Mouse (Mus musculus): ENCODE measurements around the gene Arhgap35. TPM values are rescaled to one million over a fixed set of nuclear protein-coding genes. Genes with fewer than 3 reads are reported as not detected.

Gene Arhgap35
- polyA plus RNA-seq, 1 experiment: 5.6 TPM

GRCm38 (mm10) chr7:16564491-16564890 lies 50.3 kb downstream of the Arhgap35 start:
- Histone ChIP-seq H3K4me1 (ENCODE audit: control insufficient read depth, insufficient read depth, insufficient read length) (peaks cover 2% of the 10 kb centered on the region; the same call in 1 of the 2 replicates), H3K36me3 (ENCODE audit: control insufficient read depth, insufficient read depth, low read length) (peaks cover 13% of the 10 kb centered on the region; the same call in 1 of the 2 replicates), H3K27ac (ENCODE audit: insufficient read depth, low read length) (no peak overlapping the region), H3K27me3 (ENCODE audit: control insufficient read depth, insufficient read depth, low read length) (no peaks in the 10 kb centered on the region), H3K4me3 (ENCODE audit: extremely low read depth, insufficient read depth, insufficient read length) (no peak overlapping the region)
- no peak for DNase-seq (ENCODE audit: low read depth in 1 of 2, low spot score in 2 of 2)
- 89% methylated on average over 8 of the region's 8 CpGs for WGBS
- TF ChIP-seq CTCF (IDR thresholded peaks at IDR 0.05; ENCODE audit: extremely low read depth, insufficient read depth, insufficient read length, insufficient replicate concordance) (no peak), POLR2A (IDR thresholded peaks at IDR 0.05; ENCODE audit: low read depth, low read length) (no peak)

GRCm38 (mm10) chr7:16557783-16558538 lies 56.8 kb downstream of the Arhgap35 start:
- DNase-seq (ENCODE audit: low read depth in 1 of 2, low spot score in 2 of 2): no peak
- Histone ChIP-seq H3K4me1 (ENCODE audit: control insufficient read depth, insufficient read depth, insufficient read length) (no peaks in the 10 kb centered on the region; the same call in 1 of the 2 replicates), H3K36me3 (ENCODE audit: control insufficient read depth, insufficient read depth, low read length) (peaks cover 3% of the 10 kb centered on the region), H3K4me3 (ENCODE audit: extremely low read depth, insufficient read depth, insufficient read length) (no peak overlapping the region), H3K27ac (ENCODE audit: insufficient read depth, low read length) (no peak overlapping the region), H3K27me3 (ENCODE audit: control insufficient read depth, insufficient read depth, low read length) (no peaks in the 10 kb centered on the region)
- 75% methylated on average over 9 of the region's 9 CpGs for WGBS
- TF ChIP-seq POLR2A (IDR thresholded peaks at IDR 0.05; ENCODE audit: low read depth, low read length) (no peak), CTCF (IDR thresholded peaks at IDR 0.05; ENCODE audit: extremely low read depth, insufficient read depth, insufficient read length, insufficient replicate concordance) (no peak)

GRCm38 (mm10) chr7:16557251-16557650 lies 57.5 kb downstream of the Arhgap35 start:
- DNase-seq (ENCODE audit: low read depth in 1 of 2, low spot score in 2 of 2): no peak
- Histone ChIP-seq H3K27me3 (ENCODE audit: control insufficient read depth, insufficient read depth, low read length) (no peaks in the 10 kb centered on the region), H3K36me3 (ENCODE audit: control insufficient read depth, insufficient read depth, low read length) (peaks cover 2% of the 10 kb centered on the region), H3K4me3 (ENCODE audit: extremely low read depth, insufficient read depth, insufficient read length) (no peak overlapping the region), H3K4me1 (ENCODE audit: control insufficient read depth, insufficient read depth, insufficient read length) (no peaks in the 10 kb centered on the region; the same call in 1 of the 2 replicates), H3K27ac (ENCODE audit: insufficient read depth, low read length) (no peak overlapping the region)
- TF ChIP-seq POLR2A (IDR thresholded peaks at IDR 0.05; ENCODE audit: low read depth, low read length): no peak
- TF ChIP-seq CTCF (IDR thresholded peaks at IDR 0.05; ENCODE audit: extremely low read depth, insufficient read depth, insufficient read length, insufficient replicate concordance): no peak
- WGBS: 91% methylated on average over 4 of the region's 4 CpGs

GRCm38 (mm10) chr7:16554215-16554614 lies 60.6 kb downstream of the Arhgap35 start:
- 86% methylated on average over 3 of the region's 3 CpGs for WGBS
- Histone ChIP-seq H3K4me1 (ENCODE audit: control insufficient read depth, insufficient read depth, insufficient read length) (no peaks in the 10 kb centered on the region; the same call in 1 of the 2 replicates), H3K36me3 (ENCODE audit: control insufficient read depth, insufficient read depth, low read length) (no peaks in the 10 kb centered on the region; the same call in 1 of the 2 replicates), H3K4me3 (ENCODE audit: extremely low read depth, insufficient read depth, insufficient read length) (no peak overlapping the region), H3K27ac (ENCODE audit: insufficient read depth, low read length) (no peak overlapping the region), H3K27me3 (ENCODE audit: control insufficient read depth, insufficient read depth, low read length) (no peaks in the 10 kb centered on the region)
- no peak for DNase-seq (ENCODE audit: low read depth in 1 of 2, low spot score in 2 of 2)
- TF ChIP-seq CTCF (IDR thresholded peaks at IDR 0.05; ENCODE audit: extremely low read depth, insufficient read depth, insufficient read length, insufficient replicate concordance) (no peak), POLR2A (IDR thresholded peaks at IDR 0.05; ENCODE audit: low read depth, low read length) (no peak)

GRCm38 (mm10) chr7:16551581-16551980 lies 63.2 kb downstream of the Arhgap35 start:
- Histone ChIP-seq H3K4me1 (ENCODE audit: control insufficient read depth, insufficient read depth, insufficient read length) (no peaks in the 10 kb centered on the region), H3K4me3 (ENCODE audit: extremely low read depth, insufficient read depth, insufficient read length) (no peak overlapping the region), H3K27me3 (ENCODE audit: control insufficient read depth, insufficient read depth, low read length) (no peaks in the 10 kb centered on the region), H3K36me3 (ENCODE audit: control insufficient read depth, insufficient read depth, low read length) (peaks cover 3% of the 10 kb centered on the region; the same call in 1 of the 2 replicates), H3K27ac (ENCODE audit: insufficient read depth, low read length) (no peak overlapping the region)
- no peak for DNase-seq (ENCODE audit: low read depth in 1 of 2, low spot score in 2 of 2)
- 83% methylated on average over 1 of the region's 1 CpGs for WGBS
- TF ChIP-seq POLR2A (IDR thresholded peaks at IDR 0.05; ENCODE audit: low read depth, low read length) (no peak), CTCF (IDR thresholded peaks at IDR 0.05; ENCODE audit: extremely low read depth, insufficient read depth, insufficient read length, insufficient replicate concordance) (no peak)

GRCm38 (mm10) chr7:16549299-16549698 lies 65.5 kb downstream of the Arhgap35 start:
- DNase-seq (ENCODE audit: low read depth in 1 of 2, low spot score in 2 of 2): no peak
- H3K36me3 ChIP-seq (ENCODE audit: control insufficient read depth, insufficient read depth, low read length): peaks cover 7% of the 10 kb centered on the region
- no peaks in the 10 kb centered on the region for H3K4me1 ChIP-seq (ENCODE audit: control insufficient read depth, insufficient read depth, insufficient read length)
- no peak overlapping the region for H3K4me3 ChIP-seq (ENCODE audit: extremely low read depth, insufficient read depth, insufficient read length)
- no peaks in the 10 kb centered on the region for H3K27me3 ChIP-seq (ENCODE audit: control insufficient read depth, insufficient read depth, low read length)
- TF ChIP-seq POLR2A (IDR thresholded peaks at IDR 0.05; ENCODE audit: low read depth, low read length) (no peak), CTCF (IDR thresholded peaks at IDR 0.05; ENCODE audit: extremely low read depth, insufficient read depth, insufficient read length, insufficient replicate concordance) (no peak)
- 94% methylated on average over 1 of the region's 1 CpGs for WGBS
- H3K27ac ChIP-seq (ENCODE audit: insufficient read depth, low read length): no peak overlapping the region

- DNase-seq (ENCODE audit: low read depth in 1 of 2, low spot score in 2 of 2): no peak
- H3K36me3 ChIP-seq (ENCODE audit: control insufficient read depth, insufficient read depth, low read length): peaks cover 7% of the 10 kb centered on the region
Observed at GRCm38 (mm10) chr7:16544770-16545169, 70.0 kb downstream of the Arhgap35 start.

More at GRCm38 (mm10) chr7:16544770-16545169, 70.0 kb downstream of the Arhgap35 start:
- H3K27me3 ChIP-seq (ENCODE audit: control insufficient read depth, insufficient read depth, low read length): no peaks in the 10 kb centered on the region
- WGBS: 90% methylated on average over 8 of the region's 8 CpGs
- H3K4me1 ChIP-seq (ENCODE audit: control insufficient read depth, insufficient read depth, insufficient read length): no peaks in the 10 kb centered on the region
- no peak overlapping the region for H3K4me3 ChIP-seq (ENCODE audit: extremely low read depth, insufficient read depth, insufficient read length)
- no peak for TF ChIP-seq POLR2A (IDR thresholded peaks at IDR 0.05; ENCODE audit: low read depth, low read length)
- no peak for TF ChIP-seq CTCF (IDR thresholded peaks at IDR 0.05; ENCODE audit: extremely low read depth, insufficient read depth, insufficient read length, insufficient replicate concordance)
- H3K27ac ChIP-seq (ENCODE audit: insufficient read depth, low read length): no peak overlapping the region
